Mouse (Mus musculus) C2C12 (cell line): ENCODE measurements at regions not wholly inside any gene's neighbourhood (a gene's known extent, or its start where the extent isn't known, plus 50 kb on each side); places are given as distances from the start of the nearest gene placed in this dataset.

Source experiments
- H3K27me3 ChIP-seq: one replicate; pipeline ENCODE4 v1.6.1; 2011; ENCODE audit not compliant: control insufficient read depth, insufficient read depth, insufficient read length
- H3K36me3 ChIP-seq: one replicate; pipeline ENCODE4 v1.6.1; 2011; ENCODE audit not compliant: control insufficient read depth, insufficient read depth
- H3K4me3 ChIP-seq: one replicate; pipeline ENCODE4 v1.5.1; 2011; ENCODE audit warnings: mild to moderate bottlenecking, control low read depth; ENCODE audit not compliant: poor library complexity, insufficient read depth, severe bottlenecking
- H3K79me2 ChIP-seq: one replicate; pipeline ENCODE4 v1.6.1; 2011; ENCODE audit not compliant: control insufficient read depth, insufficient read depth
- H3K79me3 ChIP-seq: one replicate; pipeline ENCODE4 v1.6.1; 2011; ENCODE audit warnings: low read depth, control low read depth
- H3ac ChIP-seq: one replicate; pipeline ENCODE3; 2011; ENCODE audit warnings: low read depth; ENCODE audit not compliant: control insufficient read depth, insufficient read length
- CEBPB ChIP-seq: IDR thresholded peaks from one replicate; pipeline ENCODE4 v1.6.1; 2011; ENCODE audit warnings: low read depth, mild to moderate bottlenecking, control low read depth, moderate library complexity
- CTCF ChIP-seq: IDR thresholded peaks from one replicate; pipeline ENCODE4 v1.5.1; 2011; ENCODE audit not compliant: control insufficient read depth, insufficient read depth, insufficient read length
- FOSL1 ChIP-seq: IDR thresholded peaks from one replicate; pipeline ENCODE4 v1.8.0; 2011; ENCODE audit warnings: mild to moderate bottlenecking, low read length; ENCODE audit not compliant: poor library complexity, insufficient read depth, severe bottlenecking
- MAX ChIP-seq: IDR thresholded peaks from one replicate; pipeline ENCODE4 v1.6.1; 2011; ENCODE audit warnings: mild to moderate bottlenecking, control low read depth
- MYOD1 ChIP-seq: IDR thresholded peaks from one replicate; pipeline ENCODE4 v1.6.1; 2011; ENCODE audit warnings: low read depth; ENCODE audit not compliant: control insufficient read depth, insufficient read length
- MYOG ChIP-seq: IDR thresholded peaks from one replicate; pipeline ENCODE4 v1.6.1; 2011; ENCODE audit not compliant: control insufficient read depth, insufficient read length; ENCODE audit errors: extremely low read depth
- USF1 ChIP-seq: IDR thresholded peaks from one replicate; pipeline ENCODE4 v1.6.1; 2011; ENCODE audit warnings: low read depth, mild to moderate bottlenecking, control low read depth, moderate library complexity

- no peak for TF ChIP-seq CEBPB
- no peak for TF ChIP-seq MYOD1
- TF ChIP-seq CTCF: no peak
- no peak for TF ChIP-seq FOSL1
- TF ChIP-seq USF1: no peak
- TF ChIP-seq MAX: no peak
- no peak for TF ChIP-seq MYOG
- no peaks in the 10 kb centered on the region for H3K27me3 ChIP-seq
- no peaks in the 10 kb centered on the region for H3K79me2 ChIP-seq
- no peak overlapping the region for H3ac ChIP-seq
- no peaks in the 10 kb centered on the region for H3K79me3 ChIP-seq
- H3K36me3 ChIP-seq: no peaks in the 10 kb centered on the region
- no peak overlapping the region for H3K4me3 ChIP-seq
These were observed 155.0 kb downstream of the Snx10 start for GRCm38 (mm10) chr6:51678743-51679142.

GRCm38 (mm10) chr6:51680239-51680857 is 156.6 kb downstream of the Snx10 start:
- Histone ChIP-seq H3K79me2 (no peaks in the 10 kb centered on the region), H3K79me3 (no peaks in the 10 kb centered on the region), H3ac (no peak overlapping the region), H3K4me3 (no peak overlapping the region), H3K27me3 (no peaks in the 10 kb centered on the region), H3K36me3 (no peaks in the 10 kb centered on the region)
- TF ChIP-seq MYOG: no peak
- TF ChIP-seq CTCF: no peak
- no peak for TF ChIP-seq MYOD1

- Histone ChIP-seq H3K4me3 (no peak overlapping the region), H3K79me2 (no peaks in the 10 kb centered on the region), H3K36me3 (no peaks in the 10 kb centered on the region), H3K79me3 (no peaks in the 10 kb centered on the region), H3K27me3 (no peaks in the 10 kb centered on the region), H3ac (no peak overlapping the region)
- TF ChIP-seq MYOG (no peak), CTCF (no peak), FOSL1 (no peak), CEBPB (no peak), MYOD1 (no peak), USF1 (no peak), MAX (no peak)
These were observed 159.4 kb downstream of the Snx10 start for GRCm38 (mm10) chr6:51683131-51683530.

GRCm38 (mm10) chr6:51685651-51686287 is 162.1 kb downstream of the Snx10 start:
- H3K79me2 ChIP-seq: no peaks in the 10 kb centered on the region
- TF ChIP-seq USF1 (no peak), CEBPB (no peak), MYOG (no peak), MYOD1 (no peak), MAX (no peak), FOSL1 (no peak), CTCF (no peak)
- H3K27me3 ChIP-seq: no peaks in the 10 kb centered on the region
- no peaks in the 10 kb centered on the region for H3K79me3 ChIP-seq
- H3K36me3 ChIP-seq: no peaks in the 10 kb centered on the region
- no peak overlapping the region for H3K4me3 ChIP-seq
- H3ac ChIP-seq: no peak overlapping the region

- H3K4me3 ChIP-seq: no peak overlapping the region
- no peaks in the 10 kb centered on the region for H3K79me2 ChIP-seq
- TF ChIP-seq MYOG (no peak), FOSL1 (no peak), MAX (no peak), USF1 (no peak), CTCF (no peak), MYOD1 (no peak), CEBPB (no peak)
- H3K36me3 ChIP-seq: no peaks in the 10 kb centered on the region
- H3ac ChIP-seq: no peak overlapping the region
- H3K79me3 ChIP-seq: no peaks in the 10 kb centered on the region
- H3K27me3 ChIP-seq: no peaks in the 10 kb centered on the region
These were observed 167.3 kb downstream of the Snx10 start for GRCm38 (mm10) chr6:51690795-51691563.
